Mouse (Mus musculus) heart, embryonic 11.5 days (tissue): Measurements from ENCODE around the gene Gm7980. TPM values are rescaled to one million over a fixed set of nuclear protein-coding genes. Genes with fewer than 3 reads are reported as not detected.
"Not testable (repeated sequence)": the region's sequence is repeated elsewhere in the genome, so short reads cannot be mapped to it uniquely, and the experiment has no call there.

Experiments
- ATAC-seq: fragments of 200-750 bp; cut with Nextera tagmentation; replicated peaks from 2 replicates; pipeline ENCODE4 v1.8.0; 2017; ENCODE audit warnings: moderate library complexity; ENCODE audit not compliant: insufficient number of reproducible peaks, low FRiP score, low TSS enrichment
- H3K27ac ChIP-seq: fragments of 300-500 bp; sonication (generic); 2 replicates; pipeline ENCODE4 v1.5.1; 2014; ENCODE audit warnings: mild to moderate bottlenecking, low read depth, low read length
- H3K27me3 ChIP-seq: fragments of 300-500 bp; sonication (generic); 2 replicates; pipeline ENCODE4 v1.6.1; 2014; ENCODE audit warnings: mild to moderate bottlenecking, low read length, mixed read lengths; ENCODE audit not compliant: control insufficient read depth, insufficient read depth
- H3K36me3 ChIP-seq: fragments of 300-500 bp; sonication (generic); 2 replicates; pipeline ENCODE4 v1.6.1; 2014; ENCODE audit warnings: mild to moderate bottlenecking, low read length, moderate library complexity, mixed read lengths; ENCODE audit not compliant: control insufficient read depth, insufficient read depth
- H3K4me1 ChIP-seq: fragments of 300-500 bp; sonication (generic); 2 replicates; pipeline ENCODE4 v1.6.1; 2014; ENCODE audit warnings: low read length; ENCODE audit not compliant: control insufficient read depth, insufficient read depth
- H3K4me2 ChIP-seq: fragments of 300-500 bp; sonication (generic); 2 replicates; pipeline ENCODE4 v1.6.1; 2014; ENCODE audit warnings: mild to moderate bottlenecking, moderate library complexity
- H3K4me3 ChIP-seq: fragments of 300-500 bp; sonication (generic); 2 replicates; pipeline ENCODE4 v1.5.1; 2014; ENCODE audit warnings: low read depth, low read length
- H3K9ac ChIP-seq: fragments of 300-500 bp; sonication (generic); 2 replicates; pipeline ENCODE4 v1.6.1; 2014; ENCODE audit warnings: mild to moderate bottlenecking, low read depth, low read length, moderate library complexity
- H3K9me3 ChIP-seq: fragments of 300-500 bp; sonication (generic); replicated peaks from 2 replicates; pipeline ENCODE4 v1.6.1; 2016; ENCODE audit warnings: low read length; ENCODE audit not compliant: control insufficient read depth
- WGBS: fragments of 180-500 bp; shearing (Covaris S2); extraction: QIAGEN DNeasy Blood & Tissue Kit; methylation state at CpG from one replicate; pipeline ENCODE4 v1.1.7; 2014; ENCODE audit not compliant: insufficient replicate concordance; 5-methylcytosine and 5-hydroxymethylcytosine counted together
- polyA plus RNA-seq: library from polyadenylated mRNA; unstranded; fragments of >200 nt; fragmentation: Nextera tagmentation; extraction: Ambion mirVana; gene quantifications from 2 replicates; pipeline ENCODE4 v1.2.1, GENCODE M21; 2014

Gene Gm7980
- polyA plus RNA-seq = not detected in 2 replicates

DNA sequence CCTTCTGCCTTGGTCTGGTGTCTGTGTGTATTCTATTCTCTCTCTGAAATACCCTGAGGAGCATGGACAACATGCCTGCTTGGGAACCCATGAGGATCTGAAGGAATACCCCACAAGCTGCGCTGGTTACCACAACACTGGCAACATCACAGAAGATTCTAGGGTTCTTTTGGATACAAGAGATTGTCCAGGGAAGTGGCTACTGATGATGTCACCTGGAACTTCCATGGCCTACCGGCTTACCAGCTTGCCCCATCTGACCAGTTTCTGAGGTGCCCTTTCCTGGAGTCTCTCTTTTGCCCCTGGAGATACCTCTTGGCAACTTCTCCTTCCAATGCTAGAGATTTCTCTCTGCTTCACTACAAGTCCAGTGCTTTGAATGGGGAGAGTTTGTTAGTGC lies at the start of gene Gm7980:
Gm7980 (minus strand) TSS at position 101 of the 400 bp plus-strand sequence.
- H3K4me1 ChIP-seq, H3K9me3 ChIP-seq, ATAC-seq, H3K36me3 ChIP-seq, H3K4me2 ChIP-seq, H3K27ac ChIP-seq, H3K27me3 ChIP-seq, H3K9ac ChIP-seq, H3K4me3 ChIP-seq: not testable (repeated sequence)
- no CpG with 5 or more reads among the region's 2 CpGs for WGBS

DNA sequence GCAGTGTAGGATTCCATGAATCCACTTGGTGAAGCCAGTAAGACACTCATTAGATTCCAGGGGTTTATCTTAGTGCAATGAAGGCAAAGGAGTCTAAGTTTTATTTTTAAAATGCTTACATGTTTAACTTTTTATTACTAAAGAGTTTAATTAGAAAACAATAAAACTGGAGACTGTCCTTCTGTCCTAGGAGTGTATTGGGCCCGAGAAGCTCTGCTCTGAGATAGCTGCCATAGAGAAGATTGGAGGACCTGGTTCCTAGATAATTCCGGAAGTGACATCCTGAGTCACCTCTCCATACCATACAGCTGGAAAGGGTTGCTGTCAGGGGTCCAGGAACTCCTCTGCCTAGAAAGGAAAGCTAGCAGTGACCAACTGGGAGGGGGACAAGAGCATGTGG lies 36.6 kb upstream of the Gm7980 start, which contains the start of gene 1700024B05Rik:
1700024B05Rik (plus strand) TSS at position 301 of the 400 bp plus-strand sequence.
- not testable (repeated sequence) for H3K4me3 ChIP-seq, H3K27me3 ChIP-seq, H3K9ac ChIP-seq, H3K27ac ChIP-seq, H3K9me3 ChIP-seq, H3K4me2 ChIP-seq, ATAC-seq, H3K36me3 ChIP-seq, H3K4me1 ChIP-seq
- 72% methylated on average over 1 of the region's 2 CpGs for WGBS

GRCm38 (mm10) chr14:41924649-41925048 lies 17.6 kb upstream of the Gm7980 start, which contains the start of gene 1700049E17Rik1:
Gene 1700049E17Rik1 (plus strand): TSS chr14:41924949.
- H3K9me3 ChIP-seq, H3K9ac ChIP-seq, H3K27me3 ChIP-seq, H3K4me2 ChIP-seq, H3K4me3 ChIP-seq, H3K36me3 ChIP-seq, H3K4me1 ChIP-seq, ATAC-seq, H3K27ac ChIP-seq: not testable (repeated sequence)
- WGBS = no CpG with 5 or more reads among the region's 1 CpGs

Other genes starting within 250 kb of the Gm7980 start
- gene Gm8068, start 205.4 kb downstream of the Gm7980 start, polyA plus RNA-seq = not detected in 2 replicates
- not detected in 2 replicates for gene Gm7929, start 156.7 kb downstream of the Gm7980 start, polyA plus RNA-seq
- gene Gm47189, start 134.8 kb downstream of the Gm7980 start, polyA plus RNA-seq = not detected in 2 replicates
- gene 1700049E17Rik1, start 17.7 kb upstream of the Gm7980 start, polyA plus RNA-seq = not detected in 2 replicates
- gene 1700024B05Rik, start 36.7 kb upstream of the Gm7980 start, polyA plus RNA-seq = not detected in 2 replicates
- not detected in 2 replicates for gene Gm6401, start 60.6 kb upstream of the Gm7980 start, polyA plus RNA-seq
- not detected in 2 replicates for gene Gm3543, start 76.0 kb upstream of the Gm7980 start, polyA plus RNA-seq
- gene Gm7951, start 210.1 kb upstream of the Gm7980 start, polyA plus RNA-seq = not detected in 2 replicates